Mouse (Mus musculus): ENCODE data around the gene Med24.

DNA sequence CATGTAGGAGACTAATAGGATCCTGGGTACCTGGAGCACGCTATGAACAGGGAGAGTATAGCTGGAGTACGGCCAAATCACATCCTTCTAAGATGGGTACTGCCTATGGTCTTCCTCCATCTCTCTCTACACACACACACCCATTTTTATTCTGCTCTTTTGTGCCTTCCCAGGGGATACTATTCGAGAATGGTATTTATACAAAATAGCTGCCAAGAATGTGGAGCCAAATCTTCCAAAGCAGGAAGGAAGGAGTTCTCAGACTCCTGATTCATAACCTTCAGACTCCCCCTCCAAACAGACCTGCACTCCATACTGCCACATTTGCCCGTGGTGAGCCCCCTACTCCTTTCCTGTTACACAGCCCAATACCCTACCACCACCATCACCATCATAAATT, 1.5 kb upstream of the Med24 start:
- TF ChIP-seq CTCF (conservative IDR thresholded peaks at IDR 0.05; ENCODE audit: low read length): no peak
- no peak for TF ChIP-seq POU5F1 (IDR thresholded peaks at IDR 0.05; ENCODE audit: borderline replicate concordance, low read length)

Measured in E14TG2a.4 (cell line).